Mouse (Mus musculus) cerebellum, adult 8-10 months (tissue): ENCODE results near the gene Sod3.

Experiments
- DNase-seq: peaks from one replicate; pipeline ENCODE4 v3.0.0; 2022

The Sod3 gene

DNA sequence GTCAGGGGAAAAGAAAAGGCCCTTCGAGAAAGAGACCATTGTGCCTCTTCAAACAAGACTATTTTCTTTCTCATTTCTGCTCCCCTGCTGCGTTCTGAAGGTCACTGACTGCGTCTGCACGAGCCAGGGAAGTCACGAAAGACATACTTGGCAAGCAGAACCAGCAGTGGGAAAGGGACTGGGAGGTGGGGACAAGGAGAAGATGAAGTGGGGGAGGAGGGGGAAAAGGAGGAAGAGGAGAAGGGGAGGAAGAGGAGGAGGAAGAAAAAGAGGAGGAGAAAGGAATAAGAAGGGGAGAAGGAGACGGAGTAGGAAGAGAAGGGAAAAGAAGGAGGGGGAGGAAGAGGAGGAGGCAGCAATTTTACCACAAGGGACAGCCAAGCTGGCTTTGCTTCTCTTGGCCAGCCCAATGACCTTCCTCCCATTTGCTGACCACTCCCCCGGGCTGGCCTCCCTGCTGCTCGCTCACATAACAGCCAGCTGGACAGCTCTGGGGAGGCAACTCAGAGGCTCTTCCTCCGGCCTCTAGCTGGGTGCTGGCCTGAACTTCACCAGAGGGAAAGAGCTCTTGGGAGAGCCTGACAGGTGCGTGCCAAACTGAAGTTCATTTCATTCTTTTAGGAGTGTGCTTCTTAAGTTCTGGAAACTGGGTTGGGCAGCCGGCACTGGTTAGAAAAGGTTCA is at the start of gene Sod3:
Gene Sod3 (plus strand): TSS at position 324 of the 683 bp plus-strand sequence.
- DNase-seq: no peak

DNA sequence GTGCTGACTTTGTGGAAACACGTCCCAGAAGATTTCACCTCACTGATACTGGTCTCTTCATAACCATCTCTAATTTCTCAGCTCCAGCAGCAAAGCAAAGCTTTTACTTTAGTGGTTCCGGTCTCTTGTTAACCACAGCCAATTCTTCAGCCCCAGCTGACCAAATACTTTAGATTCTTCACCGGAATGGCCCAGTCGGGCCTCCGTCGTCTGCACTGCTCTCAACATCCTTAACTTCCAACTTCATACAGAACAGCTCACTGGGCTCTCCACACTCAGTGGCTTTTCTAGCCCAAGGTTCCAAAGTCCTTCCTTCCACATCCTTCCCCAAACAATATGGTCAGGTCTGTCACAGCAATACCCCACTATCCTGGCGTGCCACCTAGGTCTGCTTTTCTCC is 46.7 kb upstream of the Sod3 start:
- DNase-seq: no peak

- DNase-seq: no peak
These were observed 44.1 kb upstream of the Sod3 start for GRCm38 (mm10) chr5:52319499-52319898.

GRCm38 (mm10) chr5:52332120-52332519 is 31.5 kb upstream of the Sod3 start:
- no peak for DNase-seq

- DNase-seq: no peak
These were observed 28.0 kb upstream of the Sod3 start for GRCm38 (mm10) chr5:52335590-52335989.

GRCm38 (mm10) chr5:52339134-52339533 is 24.5 kb upstream of the Sod3 start:
- DNase-seq: no peak

DNA sequence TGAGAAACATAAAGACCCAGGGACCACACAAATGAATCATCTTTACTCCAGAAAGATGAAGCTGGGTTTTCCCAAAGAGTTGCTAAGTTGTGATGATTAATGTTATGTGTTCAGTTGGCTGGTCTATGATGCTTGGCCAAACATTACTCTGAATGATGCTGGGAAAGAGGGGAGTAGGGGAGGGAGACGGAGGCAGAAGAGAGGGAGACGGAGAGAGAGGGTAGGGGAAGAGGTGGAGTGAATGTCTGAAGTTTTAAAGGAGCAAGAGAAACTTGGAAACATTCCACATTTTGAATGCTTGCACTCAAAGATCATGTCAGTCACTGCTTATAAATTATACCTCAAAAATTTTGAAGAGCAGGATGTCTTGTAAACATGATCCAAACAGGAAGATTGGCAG is 16.7 kb upstream of the Sod3 start:
- DNase-seq: no peak

DNA sequence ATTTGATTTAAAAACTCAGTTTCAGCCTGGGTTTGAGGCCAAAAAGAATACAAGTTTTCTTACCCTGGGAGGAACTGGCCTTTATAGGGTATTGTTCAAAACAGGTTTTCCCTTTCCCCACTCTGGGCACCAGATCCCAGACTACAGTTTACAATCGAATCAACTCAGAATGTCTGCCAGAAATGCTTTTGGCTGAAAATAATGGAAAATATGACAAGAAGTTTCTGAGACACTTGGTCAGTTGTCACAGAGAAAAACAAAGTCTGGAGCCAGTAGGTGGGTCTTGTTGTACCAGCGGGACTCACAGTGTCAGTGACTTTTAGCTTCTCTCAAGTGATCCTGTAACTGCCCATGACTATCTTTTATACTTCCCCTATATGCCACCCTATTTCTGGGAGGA is 13.1 kb upstream of the Sod3 start:
- no peak for DNase-seq

DNA sequence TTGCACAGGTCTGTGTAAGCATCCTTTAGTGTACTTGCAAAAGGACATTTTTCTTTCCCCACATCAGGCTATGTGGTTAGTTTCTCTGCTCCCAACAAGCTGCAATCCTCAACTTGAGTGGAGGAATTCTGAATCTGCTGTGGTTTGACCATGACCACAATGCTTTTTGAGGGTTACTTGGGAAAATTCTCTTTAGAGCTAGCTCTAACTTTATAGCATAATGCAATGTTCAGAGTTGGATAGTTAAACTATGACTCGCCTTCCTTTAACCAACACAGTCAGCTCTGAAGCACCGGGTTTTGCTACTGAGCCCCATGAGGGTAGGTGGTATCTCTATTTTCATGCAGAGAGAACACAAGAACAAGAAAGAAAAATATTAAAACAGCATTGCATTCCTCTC is 12.0 kb upstream of the Sod3 start:
- DNase-seq: no peak

GRCm38 (mm10) chr5:52352730-52353129 is 10.9 kb upstream of the Sod3 start:
- no peak for DNase-seq

GRCm38 (mm10) chr5:52354441-52354840 is 9.2 kb upstream of the Sod3 start:
- no peak for DNase-seq

- no peak for DNase-seq
These were observed 8.0 kb upstream of the Sod3 start for GRCm38 (mm10) chr5:52355612-52356011.

- no peak for DNase-seq
These were observed 6.3 kb upstream of the Sod3 start for GRCm38 (mm10) chr5:52357175-52357754.

GRCm38 (mm10) chr5:52358120-52358519 is 5.5 kb upstream of the Sod3 start:
- no peak for DNase-seq

- no peak for DNase-seq
These were observed 3.1 kb upstream of the Sod3 start for GRCm38 (mm10) chr5:52360286-52361049.

GRCm38 (mm10) chr5:52362776-52363467 is 669 bp upstream of the Sod3 start:
- no peak for DNase-seq

- DNase-seq: no peak
These were observed 930 bp downstream of the Sod3 start for GRCm38 (mm10) chr5:52364521-52364920.

GRCm38 (mm10) chr5:52365930-52366329 is 2.3 kb downstream of the Sod3 start:
- no peak for DNase-seq

- no peak for DNase-seq
These were observed 3.1 kb downstream of the Sod3 start for GRCm38 (mm10) chr5:52366661-52367060.

GRCm38 (mm10) chr5:52367866-52368840 is 4.6 kb downstream of the Sod3 start:
- DNase-seq: no peak

DNA sequence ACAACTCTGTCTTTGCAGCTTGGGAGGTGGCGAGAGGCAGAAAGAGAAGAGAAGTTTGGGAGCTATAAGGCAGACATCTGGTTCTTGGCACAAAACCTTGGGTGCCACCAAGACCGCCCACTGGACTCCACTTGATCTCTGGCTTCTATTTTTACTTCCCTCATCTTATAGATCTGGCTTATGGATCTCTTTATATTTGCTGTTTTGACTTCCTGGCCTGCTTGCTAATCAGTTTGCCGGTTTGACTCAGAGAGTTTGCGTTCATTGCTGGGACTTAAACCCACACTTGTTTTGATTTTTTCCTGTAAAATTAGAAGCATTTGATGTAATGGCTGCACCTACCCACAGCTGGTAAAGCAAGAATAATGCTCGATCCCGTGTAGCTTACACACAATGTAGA is 7.3 kb downstream of the Sod3 start:
- DNase-seq: no peak

DNA sequence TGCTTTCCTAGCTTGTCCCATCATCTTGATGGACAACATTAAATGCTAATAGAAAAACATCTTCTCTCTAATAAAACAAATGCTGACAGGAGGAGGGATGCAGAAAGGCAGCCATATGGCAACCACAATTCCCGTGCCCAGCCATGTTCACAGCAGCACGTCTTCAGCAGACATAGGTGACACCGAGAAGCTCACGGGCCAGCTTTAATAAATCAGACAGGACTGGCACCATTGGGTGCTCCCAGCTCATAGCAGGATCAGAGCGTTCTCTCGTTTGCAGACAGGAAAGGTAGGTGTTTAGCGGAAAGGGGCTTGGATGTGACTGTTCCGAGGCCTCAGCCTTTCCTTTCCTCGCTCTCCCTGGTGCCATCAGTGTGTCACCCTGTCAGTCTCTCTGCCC is 12.3 kb downstream of the Sod3 start:
- DNase-seq: no peak
